Mouse (Mus musculus): ENCODE results near the gene Fto.

The Fto gene

DNA sequence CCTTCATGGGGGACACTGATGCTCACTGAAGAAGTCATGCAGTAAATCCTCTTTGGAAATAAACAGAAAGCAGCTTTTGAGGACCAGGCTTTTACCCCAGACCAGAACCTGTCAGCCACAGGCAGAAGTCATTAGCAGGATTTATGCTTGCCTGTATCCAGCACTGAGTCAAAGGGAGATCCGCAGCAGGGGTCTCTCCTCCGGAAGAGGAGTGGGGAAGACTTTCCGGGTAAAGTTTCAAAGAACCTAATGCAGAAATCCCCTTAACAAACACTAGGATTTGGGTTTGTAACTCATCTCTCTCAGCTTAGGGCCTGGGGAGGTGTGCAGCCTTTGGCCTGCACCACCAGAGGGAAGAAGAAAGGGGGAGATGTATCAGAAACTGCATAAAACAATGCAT lies 262.3 kb downstream of the Fto start:
- DNase-seq = no peak

- DNase-seq = no peak
Measured at GRCm38 (mm10) chr8:91576086-91576917, 263.0 kb downstream of the Fto start.

DNA sequence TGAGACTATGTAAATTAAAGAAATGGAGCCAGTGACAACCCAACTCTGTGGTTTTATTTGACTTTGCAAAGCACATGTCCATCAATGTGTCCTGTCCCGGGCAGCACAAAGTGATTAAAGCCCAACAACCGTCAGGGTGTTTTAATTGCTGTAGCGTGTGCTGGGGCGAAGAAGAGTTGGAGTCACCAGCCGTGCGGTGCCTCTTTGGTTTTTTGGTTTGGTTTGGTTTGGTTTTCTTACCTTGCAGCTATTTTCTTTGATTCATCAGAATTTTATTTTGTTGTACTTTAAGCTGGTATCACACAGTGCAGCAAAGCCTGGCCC lies 263.6 kb downstream of the Fto start:
- DNase-seq = no peak

DNA sequence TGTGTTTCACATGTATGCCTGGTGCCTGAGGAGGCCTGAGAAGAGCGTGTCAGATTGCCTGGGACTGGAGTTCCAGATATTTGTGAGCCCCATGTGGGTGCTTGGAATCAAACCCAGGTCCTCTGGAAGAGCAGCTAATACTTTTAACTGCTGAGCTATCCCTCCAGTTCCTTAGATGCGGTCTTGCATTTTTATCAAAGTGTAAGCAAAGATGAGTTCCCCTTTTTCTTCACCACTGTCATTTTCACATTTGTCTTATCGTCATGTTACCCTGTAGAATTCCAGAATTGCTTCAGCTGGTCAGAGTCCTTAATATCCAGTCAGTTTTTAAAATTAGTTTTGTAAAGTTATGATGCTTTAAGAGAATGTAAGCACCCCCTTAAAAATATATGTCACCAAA lies 264.3 kb downstream of the Fto start:
- no peak for DNase-seq

GRCm38 (mm10) chr8:91584620-91585415 lies 271.5 kb downstream of the Fto start:
- no peak for DNase-seq

DNA sequence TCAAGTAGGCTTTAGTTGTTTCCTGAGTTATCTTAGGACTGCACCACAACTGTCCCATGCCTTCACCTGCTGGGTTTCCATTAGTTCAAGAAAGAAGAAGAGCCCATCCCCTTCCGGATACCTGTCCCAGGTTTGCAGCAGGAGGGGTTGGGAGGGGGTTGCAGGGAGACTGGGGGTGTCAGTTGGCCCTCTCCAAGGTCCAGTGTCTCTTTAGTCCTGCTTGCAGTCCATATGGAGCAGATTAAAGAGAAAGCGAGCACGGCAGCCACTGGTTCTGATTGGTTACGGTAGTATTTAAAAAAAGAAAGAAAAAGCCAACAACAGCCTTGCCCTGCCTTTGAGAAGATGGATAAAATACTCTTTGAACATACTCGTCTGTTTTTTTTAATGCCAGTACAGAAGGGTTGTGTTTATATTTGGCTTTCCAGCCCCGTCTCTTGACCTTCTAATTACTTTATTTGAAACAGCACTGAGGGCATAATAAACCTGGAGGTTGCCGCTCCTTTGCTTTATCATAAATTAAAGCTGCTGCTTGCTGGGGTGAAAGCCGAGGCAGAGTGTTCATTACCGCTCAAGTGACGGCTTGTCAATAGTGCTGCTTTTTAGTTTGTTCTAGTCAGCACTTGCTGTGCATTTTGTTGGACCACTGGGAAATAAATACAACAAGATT lies 279.2 kb downstream of the Fto start:
- DNase-seq = no peak

GRCm38 (mm10) chr8:91593202-91593781 lies 280.0 kb downstream of the Fto start:
- no peak for DNase-seq

- peak; percentile 2 to 15 for DNase-seq
Measured at GRCm38 (mm10) chr8:91599349-91599837, 286.1 kb downstream of the Fto start.

GRCm38 (mm10) chr8:91603751-91604150 lies 290.4 kb downstream of the Fto start:
- no peak for DNase-seq

- peak; percentile 29 to 42 for DNase-seq
Measured at GRCm38 (mm10) chr8:91605901-91606300, 292.6 kb downstream of the Fto start.

GRCm38 (mm10) chr8:91607091-91607490 lies 293.8 kb downstream of the Fto start:
- DNase-seq = no peak

- DNase-seq = no peak
Measured at GRCm38 (mm10) chr8:91611191-91611590, 297.9 kb downstream of the Fto start.

DNA sequence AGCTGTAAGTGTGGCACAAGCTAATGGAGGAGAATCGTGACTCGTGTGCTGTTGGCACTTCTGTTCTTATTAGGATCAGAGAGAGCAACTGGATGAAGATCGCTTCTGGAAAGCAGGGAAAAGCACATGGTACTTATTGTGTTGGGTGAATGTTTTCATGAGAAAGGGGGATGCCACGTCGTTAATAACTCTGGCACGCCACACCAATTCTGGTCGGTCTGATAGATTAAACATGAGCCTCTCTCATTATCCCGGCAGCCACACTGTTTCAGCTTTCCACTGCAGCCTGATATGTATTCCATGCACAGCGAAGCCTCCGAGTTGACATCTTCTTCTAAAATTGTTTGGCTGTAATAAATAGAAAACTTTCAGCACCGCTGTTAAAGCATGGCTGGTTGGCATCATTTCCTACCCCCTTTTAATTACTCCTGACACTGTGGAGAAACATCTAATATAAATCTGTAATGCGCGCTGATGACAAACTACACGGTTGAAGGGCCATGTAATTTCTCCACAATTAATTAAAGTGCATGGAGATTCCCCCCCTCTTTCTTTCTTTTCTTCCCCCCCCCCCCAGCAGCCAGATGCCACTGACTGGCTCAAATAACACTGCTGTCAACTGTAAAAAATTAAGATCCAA lies 298.5 kb downstream of the Fto start:
- no peak for DNase-seq

DNA sequence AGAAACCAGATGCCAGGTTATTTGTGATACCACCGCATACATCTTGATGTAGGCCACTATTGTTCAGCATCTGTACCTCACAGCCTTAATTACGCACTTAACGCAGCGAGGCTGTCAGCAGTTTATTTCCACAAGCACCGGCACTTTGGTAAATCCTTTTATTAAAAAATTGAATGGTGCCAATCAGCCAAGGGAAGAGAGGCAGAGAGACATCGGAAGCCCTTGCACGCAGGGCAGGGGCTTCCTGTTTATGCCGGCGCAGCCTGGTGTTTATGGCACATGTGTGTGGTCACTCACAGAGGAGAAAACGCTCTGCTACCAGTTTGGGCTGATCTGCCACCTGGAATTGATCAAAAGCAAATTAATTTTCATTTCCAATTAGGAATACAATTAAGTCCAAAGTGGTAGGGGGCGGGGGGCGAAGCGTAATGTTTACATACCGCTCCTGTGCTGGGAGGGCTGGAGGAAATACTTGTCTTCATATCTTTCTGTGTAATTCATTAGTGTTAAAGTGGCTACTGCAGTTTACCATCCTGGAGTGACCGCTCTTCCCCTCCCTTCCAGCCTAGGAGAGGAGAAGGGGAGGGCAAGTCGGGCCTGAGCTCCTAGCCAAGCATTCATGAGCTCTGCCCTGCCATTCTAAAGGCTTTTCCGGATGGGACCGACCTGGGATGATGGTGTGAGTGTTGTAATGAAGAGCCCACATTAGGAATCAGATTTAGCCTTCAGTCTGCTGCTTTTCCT lies 299.2 kb downstream of the Fto start:
- DNase-seq = no peak

DNA sequence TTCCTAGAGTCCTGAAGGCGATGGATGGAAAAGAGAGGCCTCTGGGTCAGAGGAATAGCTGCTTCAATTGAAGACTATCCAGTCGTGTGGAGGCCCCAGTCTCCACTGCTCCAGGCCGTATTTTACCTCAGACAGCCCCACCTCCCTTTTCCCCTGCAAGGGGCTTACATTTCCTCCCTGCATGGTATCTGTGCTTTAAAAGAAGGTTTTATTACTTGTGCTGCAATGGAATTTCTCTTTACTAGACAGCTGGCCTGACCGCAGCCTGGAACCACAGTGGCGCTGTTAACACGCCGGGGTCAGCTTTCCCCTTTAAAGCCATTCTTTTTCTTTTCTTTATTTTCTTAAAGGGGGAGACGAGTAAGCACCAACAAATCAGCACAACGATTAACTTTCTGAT lies 300.3 kb downstream of the Fto start:
- no peak for DNase-seq

DNA sequence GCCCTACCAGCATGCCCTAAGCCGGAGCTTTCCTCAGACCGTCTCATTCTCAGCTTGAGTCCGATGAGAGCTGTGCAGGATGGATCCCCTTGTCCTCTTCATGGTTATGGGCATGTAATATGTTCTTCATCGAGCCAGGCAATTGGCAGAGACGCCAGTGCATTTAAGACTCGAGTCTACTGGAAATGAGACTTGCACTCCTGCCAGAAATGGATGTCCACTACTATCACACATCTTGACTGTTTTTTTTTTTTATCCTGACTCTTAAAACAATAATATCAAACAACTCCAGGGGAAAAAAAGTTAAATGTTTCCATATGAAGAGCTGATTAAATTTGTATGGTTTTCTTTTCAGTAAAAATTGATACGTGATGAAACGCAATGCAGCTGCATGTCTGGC lies 301.9 kb downstream of the Fto start:
- DNase-seq = no peak

DNA sequence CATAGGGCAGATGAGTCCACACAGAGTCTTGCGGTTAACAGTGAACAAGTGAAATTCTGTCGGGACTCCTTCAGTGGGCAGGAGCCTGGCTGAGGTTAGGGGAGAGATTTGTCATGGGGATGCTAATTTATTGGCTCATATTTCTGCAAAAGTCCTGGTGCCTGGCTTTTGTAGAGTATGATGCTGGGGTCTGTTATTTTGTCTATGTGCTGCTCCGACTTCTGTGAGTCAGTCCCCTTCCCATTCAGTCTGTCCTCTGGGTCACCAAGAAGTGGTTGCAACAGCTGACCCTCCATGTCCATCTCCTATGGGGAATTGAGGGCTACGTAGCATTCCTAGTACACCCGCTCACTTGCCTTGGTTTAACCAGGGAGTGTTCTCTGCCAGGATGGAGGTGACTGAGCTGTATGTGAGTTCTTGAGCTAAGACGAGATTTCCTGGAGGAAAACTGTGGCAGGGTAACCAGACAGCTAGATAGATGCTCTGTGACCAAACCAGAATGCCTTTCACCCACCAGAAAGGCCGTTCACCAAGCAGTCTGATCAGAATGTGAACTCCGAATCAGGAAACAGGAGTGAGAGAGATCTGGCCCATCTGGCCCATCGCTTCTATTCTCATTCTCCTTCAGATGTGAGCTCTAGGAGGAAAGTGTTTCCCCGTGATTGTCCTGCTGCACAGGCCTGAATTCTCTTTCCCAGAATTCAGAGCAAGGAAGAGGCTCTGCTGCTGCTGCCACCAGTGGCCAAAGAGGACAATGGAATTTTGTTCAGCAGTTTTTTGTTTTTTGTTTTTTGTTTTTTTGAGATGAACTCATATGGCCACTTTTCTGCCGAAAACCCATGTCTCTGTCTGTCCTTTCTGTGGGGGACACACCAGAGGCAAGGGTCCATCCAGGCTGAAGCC lies 302.7 kb downstream of the Fto start:
- DNase-seq = no peak

GRCm38 (mm10) chr8:91617772-91618171 lies 304.4 kb downstream of the Fto start:
- no peak for DNase-seq

- DNase-seq = no peak
Measured at GRCm38 (mm10) chr8:91622757-91623156, 309.4 kb downstream of the Fto start.

GRCm38 (mm10) chr8:91625686-91626558 lies 312.6 kb downstream of the Fto start:
- no peak for DNase-seq

All from kidney, adult 8-10 months (tissue).